Mouse (Mus musculus): Measurements from ENCODE around the gene Crmp1.

Gene Crmp1

GRCm38 (mm10) chr5:37240550-37240949 is 1.2 kb upstream of the Crmp1 start:
- no peak for DNase-seq (ENCODE audit: low spot score in 2 of 2)

- no peak for DNase-seq (ENCODE audit: low spot score in 2 of 2)
Observed at GRCm38 (mm10) chr5:37241224-37241623, 516 bp upstream of the Crmp1 start.

GRCm38 (mm10) chr5:37242360-37243168 is 824 bp downstream of the Crmp1 start:
- no peak for DNase-seq (ENCODE audit: low spot score in 2 of 2)

GRCm38 (mm10) chr5:37243169-37243886 is 1.6 kb downstream of the Crmp1 start:
- peak in 1 of 2 experiments; percentile 72 for DNase-seq (ENCODE audit: low spot score in 2 of 2)

- no peak for DNase-seq (ENCODE audit: low spot score in 2 of 2)
Observed at GRCm38 (mm10) chr5:37244161-37244560, 2.4 kb downstream of the Crmp1 start.

GRCm38 (mm10) chr5:37244666-37245242 is 3.0 kb downstream of the Crmp1 start:
- DNase-seq (ENCODE audit: low spot score in 2 of 2), result no peak

GRCm38 (mm10) chr5:37245651-37246050 is 3.9 kb downstream of the Crmp1 start:
- peak; percentile 57 to 62 for DNase-seq (ENCODE audit: low spot score in 2 of 2)

GRCm38 (mm10) chr5:37246138-37246910 is 4.6 kb downstream of the Crmp1 start:
- peak; percentile 55 to 68 for DNase-seq (ENCODE audit: low spot score in 2 of 2)

GRCm38 (mm10) chr5:37247456-37247855 is 5.7 kb downstream of the Crmp1 start:
- no peak for DNase-seq (ENCODE audit: low spot score in 2 of 2)

GRCm38 (mm10) chr5:37248870-37249269 is 7.1 kb downstream of the Crmp1 start:
- DNase-seq (ENCODE audit: low spot score in 2 of 2), result no peak

GRCm38 (mm10) chr5:37251596-37251995 is 9.9 kb downstream of the Crmp1 start:
- DNase-seq (ENCODE audit: low spot score in 2 of 2), result peak in 1 of 2 experiments; percentile 38

GRCm38 (mm10) chr5:37252101-37252804 is 10.5 kb downstream of the Crmp1 start:
- no peak for DNase-seq (ENCODE audit: low spot score in 2 of 2)

GRCm38 (mm10) chr5:37254523-37254922 is 12.8 kb downstream of the Crmp1 start:
- no peak for DNase-seq (ENCODE audit: low spot score in 2 of 2)

GRCm38 (mm10) chr5:37256823-37257222 is 15.1 kb downstream of the Crmp1 start:
- no peak for DNase-seq (ENCODE audit: low spot score in 2 of 2)

- no peak for DNase-seq (ENCODE audit: low spot score in 2 of 2)
Observed at GRCm38 (mm10) chr5:37257243-37257642, 15.5 kb downstream of the Crmp1 start.

GRCm38 (mm10) chr5:37261734-37262133 is 20.0 kb downstream of the Crmp1 start:
- DNase-seq (ENCODE audit: low spot score in 2 of 2), result no peak

GRCm38 (mm10) chr5:37263816-37264215 is 22.1 kb downstream of the Crmp1 start:
- no peak for DNase-seq (ENCODE audit: low spot score in 2 of 2)

GRCm38 (mm10) chr5:37281021-37281420 is 39.3 kb downstream of the Crmp1 start:
- DNase-seq (ENCODE audit: low spot score in 2 of 2), result no peak

GRCm38 (mm10) chr5:37288374-37288773 is 46.6 kb downstream of the Crmp1 start:
- DNase-seq (ENCODE audit: low spot score in 2 of 2), result peak; percentile 24 to 50

- DNase-seq (ENCODE audit: low spot score in 2 of 2), result peak in 1 of 2 experiments; percentile 33
Observed at GRCm38 (mm10) chr5:37289236-37289635, 47.5 kb downstream of the Crmp1 start.

- DNase-seq (ENCODE audit: low spot score in 2 of 2), result peak in 1 of 2 experiments; percentile 25
Observed at GRCm38 (mm10) chr5:37290983-37291382, 49.2 kb downstream of the Crmp1 start.
